Mouse (Mus musculus) left cerebral cortex, adult 8-10 months (tissue): ENCODE data around the gene Gm2030. TPM values are rescaled to one million over a fixed set of nuclear protein-coding genes. Genes with fewer than 3 reads are reported as not detected.
"Not testable (repeated sequence)": the region's sequence is repeated elsewhere in the genome, so short reads cannot be mapped to it uniquely, and the experiment has no call there.

ENCODE experiments used
- DNase-seq, 2 experiments: peaks; one replicate each; pipeline ENCODE4 v3.0.0; 2022; ENCODE audit warnings: low spot score in 2 of 2
- total RNA-seq, 4 experiments: library from RNA; stranded (reverse); gene quantifications; 2 replicates each; pipeline ENCODE4 v1.2.4; 2022

The Gm2030 gene
- total RNA-seq = not detected

DNA sequence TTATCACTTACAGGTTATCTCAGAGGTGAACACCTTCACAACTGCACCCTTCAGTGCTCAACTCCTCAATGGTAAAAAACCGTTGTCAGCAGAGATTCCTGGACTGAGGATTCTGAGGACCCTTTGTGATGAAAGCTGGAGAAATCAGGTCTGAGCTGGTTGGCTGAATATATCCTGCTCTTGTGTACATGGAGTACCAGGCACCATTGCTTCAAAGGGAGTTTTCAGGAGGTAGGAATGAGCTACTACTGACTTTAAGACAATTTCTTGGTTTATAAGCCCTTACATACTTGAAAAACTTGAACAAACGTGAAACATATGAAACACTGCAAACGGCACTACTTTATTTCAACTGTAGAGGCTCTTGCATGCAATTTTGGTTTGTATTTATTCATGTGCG, at the start of gene Gm2030:
Gm2030 (minus strand) TSS at position 101 of the 400 bp plus-strand sequence.
- DNase-seq = not testable (repeated sequence)

Other genes with a start within 250 kb of the Gm2030 start
- gene Gm2012, start 78.7 kb downstream of the Gm2030 start, total RNA-seq = not detected
- not detected for gene Slx, start 235.5 kb upstream of the Gm2030 start, total RNA-seq